Mouse (Mus musculus) spleen, adult 12 weeks (tissue): ENCODE measurements around the gene Foxk1.

Experiments
- DNase-seq: peaks from one replicate; pipeline ENCODE4 v3.0.0; 2022; ENCODE audit warnings: low spot score

Gene Foxk1

GRCm38 (mm10) chr5:142387716-142388115, 13.6 kb upstream of the Foxk1 start:
- DNase-seq = no peak

GRCm38 (mm10) chr5:142391691-142392090, 9.6 kb upstream of the Foxk1 start:
- no peak for DNase-seq

GRCm38 (mm10) chr5:142394602-142395252, 6.6 kb upstream of the Foxk1 start:
- no peak for DNase-seq

DNA sequence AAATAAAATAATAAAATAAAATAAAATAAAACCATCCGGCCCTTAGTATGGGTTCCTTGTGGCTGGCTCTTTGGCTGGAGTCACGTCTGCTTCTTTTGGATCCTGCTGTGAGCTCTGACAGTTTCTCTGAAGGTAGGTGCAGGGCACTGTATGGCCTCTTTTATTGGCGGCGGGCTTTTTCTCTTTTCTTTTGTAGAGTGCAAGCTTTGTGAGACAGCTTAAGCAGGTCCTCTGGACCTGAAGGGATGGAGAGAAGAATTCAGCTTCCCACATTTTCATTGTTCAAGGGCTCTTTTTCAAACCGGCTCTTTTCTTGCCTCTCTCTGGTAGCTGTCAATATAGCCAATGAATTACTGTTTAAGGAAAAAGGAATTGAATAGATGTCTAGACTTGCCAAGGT, 5.4 kb upstream of the Foxk1 start:
- no peak for DNase-seq

- no peak for DNase-seq
These were observed 965 bp upstream of the Foxk1 start for GRCm38 (mm10) chr5:142400181-142400883.

- DNase-seq = no peak
These were observed 636 bp downstream of the Foxk1 start for GRCm38 (mm10) chr5:142401641-142402625.

- DNase-seq = no peak
These were observed 2.4 kb downstream of the Foxk1 start for GRCm38 (mm10) chr5:142403694-142404093.

GRCm38 (mm10) chr5:142404307-142404706, 3.0 kb downstream of the Foxk1 start:
- DNase-seq = no peak

- DNase-seq = no peak
These were observed 4.1 kb downstream of the Foxk1 start for GRCm38 (mm10) chr5:142405426-142405825.

GRCm38 (mm10) chr5:142406401-142406800, 5.1 kb downstream of the Foxk1 start:
- no peak for DNase-seq

DNA sequence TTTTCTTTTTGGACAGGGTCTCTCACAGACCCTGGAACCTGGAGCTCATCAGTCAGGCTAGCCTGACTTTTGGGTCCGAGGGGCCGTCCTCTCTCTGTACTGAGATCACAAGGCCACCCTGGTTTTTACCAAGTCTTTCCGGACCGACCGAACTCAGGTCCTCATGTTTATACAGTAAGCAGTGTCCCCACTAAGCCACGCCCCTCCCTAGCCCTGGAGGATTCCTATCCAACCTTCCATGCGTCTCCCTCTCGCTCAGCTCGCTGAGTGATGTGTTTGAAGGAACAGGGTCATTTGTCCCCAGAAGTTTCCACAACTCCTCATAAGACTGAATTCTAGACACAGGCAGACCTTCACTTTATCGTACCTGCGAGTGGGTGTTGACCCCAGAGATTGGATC, 5.6 kb downstream of the Foxk1 start:
- no peak for DNase-seq

GRCm38 (mm10) chr5:142407381-142407780, 6.1 kb downstream of the Foxk1 start:
- DNase-seq = no peak

DNA sequence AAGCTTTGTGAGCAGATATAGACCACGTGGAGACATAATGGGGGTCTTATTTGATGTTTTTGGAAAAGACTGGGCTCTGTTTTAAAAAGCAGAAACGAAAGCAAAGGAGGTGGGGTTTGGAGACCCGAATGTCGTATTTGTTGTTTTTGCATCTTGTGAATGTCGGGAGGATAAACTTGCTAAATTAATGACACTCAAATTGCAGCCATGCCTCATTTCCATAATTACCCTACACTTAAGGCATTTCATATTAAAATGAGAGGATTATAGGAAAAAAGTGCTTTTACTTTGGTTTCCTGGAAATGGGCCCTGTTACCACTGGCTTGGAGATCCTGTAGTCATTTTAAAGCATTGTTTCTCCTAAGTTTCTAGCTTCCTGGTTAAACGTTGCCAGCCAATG, 7.9 kb downstream of the Foxk1 start:
- DNase-seq = no peak

DNA sequence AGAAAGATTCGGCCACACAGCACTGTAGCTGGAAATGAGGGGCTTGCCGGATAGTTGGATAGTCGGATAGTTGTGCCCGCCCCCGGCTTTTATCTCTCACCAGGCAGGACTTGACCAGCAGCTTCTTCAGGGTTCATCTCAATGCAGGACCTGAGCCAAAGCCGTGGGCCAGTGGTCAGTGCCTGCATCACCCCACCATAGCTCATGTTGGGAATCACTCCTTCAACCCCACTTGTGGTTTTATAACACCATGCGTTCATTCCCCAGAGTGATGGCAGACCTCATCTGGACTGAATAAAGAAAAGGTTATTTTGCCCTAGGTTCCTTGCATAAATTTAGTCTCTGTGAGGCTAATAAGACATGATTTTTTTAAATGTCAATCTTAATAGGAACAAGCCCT, 9.1 kb downstream of the Foxk1 start:
- DNase-seq = no peak

- DNase-seq = no peak
These were observed 11.5 kb downstream of the Foxk1 start for GRCm38 (mm10) chr5:142412678-142413385.

DNA sequence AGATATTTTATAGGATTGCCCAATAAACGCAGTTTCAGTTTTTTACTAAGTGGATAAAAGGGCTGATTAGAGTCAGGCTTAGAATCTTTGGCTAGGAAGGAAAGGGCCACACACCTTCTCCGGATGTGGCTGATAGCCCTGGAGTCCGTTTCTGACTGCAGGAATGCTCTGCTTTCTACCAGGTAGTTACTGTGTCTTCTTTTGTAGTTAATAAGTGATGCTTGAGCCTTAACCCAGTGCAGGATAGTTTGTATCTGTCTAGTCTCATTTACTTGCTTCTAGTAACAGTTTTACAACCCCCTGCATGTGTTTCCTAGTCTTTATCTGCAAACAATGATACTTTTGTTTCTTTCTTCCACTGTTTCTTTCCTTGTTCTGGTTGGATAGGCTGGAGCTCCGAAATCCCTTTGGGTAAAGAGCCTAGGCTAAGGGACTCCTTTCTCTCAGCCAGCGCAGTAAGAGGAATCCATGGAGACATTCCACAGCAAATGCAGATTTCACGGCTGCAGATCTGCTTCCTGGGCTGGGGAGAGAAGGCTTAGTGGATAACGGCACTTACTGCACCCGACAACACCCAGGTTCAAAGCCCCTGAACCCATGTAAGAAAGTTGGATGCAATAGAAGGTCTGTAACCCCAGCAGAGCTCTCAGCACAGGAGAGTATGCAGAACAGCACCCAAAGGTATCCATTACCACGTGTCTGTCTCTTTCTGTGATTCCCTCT, 12.6 kb downstream of the Foxk1 start:
- DNase-seq = no peak

DNA sequence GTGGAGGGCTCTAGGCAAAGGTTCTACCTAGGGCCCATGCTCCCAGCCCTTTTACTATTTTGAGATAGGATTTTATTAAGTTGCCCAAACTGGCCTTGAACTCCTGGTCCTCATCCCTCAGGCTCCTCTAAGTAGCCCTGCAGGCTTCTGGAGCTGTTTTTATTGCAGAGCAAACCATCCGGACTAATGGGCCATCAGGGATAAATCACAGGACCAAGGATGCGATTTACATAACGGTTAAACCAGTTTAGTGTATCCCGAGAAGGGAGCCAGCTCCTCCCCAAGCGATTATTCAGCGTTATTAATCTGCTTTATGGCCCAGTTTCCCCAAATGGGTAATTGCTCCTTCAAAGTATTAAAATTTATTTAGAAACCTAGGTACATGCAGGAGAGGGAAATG, 14.1 kb downstream of the Foxk1 start:
- DNase-seq = no peak

- no peak for DNase-seq
These were observed 14.9 kb downstream of the Foxk1 start for GRCm38 (mm10) chr5:142416070-142416775.

DNA sequence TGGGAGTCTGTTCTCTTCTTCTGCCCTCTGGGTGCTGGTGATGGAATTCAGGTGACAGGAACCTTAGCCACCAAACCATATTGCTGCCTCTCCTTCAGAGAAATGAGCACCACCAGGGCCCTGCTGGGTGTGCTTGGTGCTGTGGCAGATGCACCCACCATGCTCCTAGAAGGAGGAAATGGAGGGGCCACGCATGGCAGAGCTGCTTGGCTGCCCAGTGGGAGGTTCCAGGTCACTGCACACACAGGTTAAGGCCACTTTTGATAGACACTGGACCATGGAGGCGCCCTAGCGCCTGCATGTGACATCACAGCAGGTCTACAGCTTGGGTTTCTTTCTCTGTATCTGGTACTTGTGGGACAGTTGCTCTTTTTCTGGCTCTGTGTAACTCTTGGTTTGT, 15.8 kb downstream of the Foxk1 start:
- no peak for DNase-seq

DNA sequence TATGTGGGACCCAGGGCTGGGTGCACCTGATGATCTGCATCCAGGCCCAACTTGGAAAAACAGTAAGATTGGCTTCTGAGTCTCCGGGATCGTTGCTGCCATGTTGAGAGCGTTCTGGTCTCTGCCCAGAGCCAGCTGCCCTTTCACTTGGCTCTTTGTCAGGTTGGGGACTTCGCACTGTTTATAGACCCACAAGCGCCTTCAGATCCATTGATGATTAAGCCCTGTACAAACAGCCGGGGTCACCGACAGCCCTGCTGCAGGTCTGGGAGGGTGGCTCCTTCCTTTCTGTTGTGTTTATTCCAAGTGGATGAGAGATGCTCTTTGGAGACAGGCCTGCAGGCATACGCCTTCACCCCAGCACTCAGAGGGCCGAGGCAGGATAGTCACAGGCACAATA, 16.6 kb downstream of the Foxk1 start:
- DNase-seq = no peak

GRCm38 (mm10) chr5:142418419-142418818, 17.1 kb downstream of the Foxk1 start:
- no peak for DNase-seq
